Mouse (Mus musculus): Measurements from ENCODE around the gene Zc2hc1c. TPM values are rescaled to one million over a fixed set of nuclear protein-coding genes. Genes with fewer than 3 reads are reported as not detected.

The Zc2hc1c gene
- 2.2 and 2.4 TPM in 2 replicates for polyA plus RNA-seq (2015; fragmentation: Nextera tagmentation; extraction: Ambion mirVana)

DNA sequence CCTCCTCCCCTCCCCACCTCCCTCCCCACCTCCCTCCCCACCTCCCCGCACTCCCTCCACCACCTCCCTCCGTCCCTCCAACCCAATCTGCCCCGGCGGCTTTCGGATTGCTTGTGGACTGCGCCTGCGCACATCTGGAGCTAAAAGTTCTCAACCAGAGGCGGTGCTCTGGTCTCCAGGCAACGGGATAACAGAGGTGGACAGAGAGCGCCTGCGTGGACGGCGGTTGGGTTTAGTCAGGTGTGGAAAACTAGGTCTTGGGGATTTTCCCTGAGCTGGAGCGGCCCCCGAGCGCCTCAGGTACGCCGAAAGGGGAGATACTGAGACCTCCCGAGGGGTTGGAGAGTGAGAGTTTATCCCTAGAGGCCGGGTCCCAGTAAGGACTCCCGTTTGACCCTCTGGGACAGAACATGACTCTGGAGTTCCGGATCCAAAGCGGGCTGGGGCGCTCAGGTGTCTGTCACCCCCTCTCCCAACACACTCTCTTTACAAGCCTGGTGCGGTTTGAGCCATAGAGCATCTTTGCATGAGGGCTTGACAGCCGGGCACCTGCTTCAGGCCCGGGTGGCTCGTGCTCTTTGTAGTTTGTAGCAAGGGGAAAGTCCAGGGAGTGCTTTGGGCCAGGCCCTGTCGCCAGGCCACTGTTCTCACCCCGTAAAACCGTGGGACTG, at the start of gene Zc2hc1c:
TSS of gene Zc2hc1c (plus strand) at position 106 of the 671 bp plus-strand sequence.
- WGBS = 3% methylated on average over 30 of the region's 31 CpGs
- 0 out of 2 replicates have a peak within 1 kb of the TSS, but pooled peaks have one; percentile 28 for H3K27ac ChIP-seq (ENCODE audit: low read length)
- H3K4me2 ChIP-seq (ENCODE audit: low read length) = peak within 1 kb of the TSS; percentile 94

DNA sequence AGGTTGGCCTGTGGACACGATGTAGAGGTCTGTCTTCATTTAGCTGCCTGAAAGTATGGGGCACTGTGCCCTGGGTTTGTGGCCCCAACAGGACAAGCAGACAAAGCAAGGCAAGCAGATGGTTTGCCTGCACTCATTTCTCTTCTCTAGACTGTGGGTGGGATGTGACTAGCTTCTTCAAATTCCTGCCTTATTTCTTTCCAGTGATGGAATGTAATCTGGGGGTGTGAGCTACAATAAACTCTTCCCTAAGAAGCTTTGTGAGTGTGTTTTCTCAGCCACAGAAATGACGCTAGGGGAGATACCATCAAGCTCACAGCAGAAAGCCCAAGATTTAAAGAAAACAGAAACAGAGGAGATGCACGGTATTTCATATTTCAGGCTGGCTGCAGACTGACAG, 36.3 kb upstream of the Zc2hc1c start:
- WGBS = 90% methylated on average over 3 of the region's 3 CpGs
- H3K27ac ChIP-seq (ENCODE audit: low read length) = no peak overlapping the region
- ATAC-seq = no peak

More for the DNA sequence above, at the start of gene Zc2hc1c:
- Histone ChIP-seq H3K36me3 (ENCODE audit: control insufficient read depth, insufficient read depth, low read length) (no peaks in the 10 kb centered on the region), H3K9ac (ENCODE audit: low read depth, low read length) (peak within 1 kb of the TSS; percentile 69), H3K27me3 (ENCODE audit: control insufficient read depth, insufficient read depth, low read depth, low read length) (no peaks in the 10 kb centered on the region), H3K4me1 (ENCODE audit: control insufficient read depth, insufficient read depth, low read length) (0 out of 2 replicates have a peak, but pooled peaks cover 5% of the 10 kb centered on the region), H3K4me3 (ENCODE audit: low read depth, low read length) (peak within 1 kb of the TSS; percentile 54), H3K9me3 (replicated peaks; ENCODE audit: control insufficient read depth, low read length, poor library complexity, severe bottlenecking) (no peaks in the 10 kb centered on the region)
- peak; percentile 95 for ATAC-seq

DNA sequence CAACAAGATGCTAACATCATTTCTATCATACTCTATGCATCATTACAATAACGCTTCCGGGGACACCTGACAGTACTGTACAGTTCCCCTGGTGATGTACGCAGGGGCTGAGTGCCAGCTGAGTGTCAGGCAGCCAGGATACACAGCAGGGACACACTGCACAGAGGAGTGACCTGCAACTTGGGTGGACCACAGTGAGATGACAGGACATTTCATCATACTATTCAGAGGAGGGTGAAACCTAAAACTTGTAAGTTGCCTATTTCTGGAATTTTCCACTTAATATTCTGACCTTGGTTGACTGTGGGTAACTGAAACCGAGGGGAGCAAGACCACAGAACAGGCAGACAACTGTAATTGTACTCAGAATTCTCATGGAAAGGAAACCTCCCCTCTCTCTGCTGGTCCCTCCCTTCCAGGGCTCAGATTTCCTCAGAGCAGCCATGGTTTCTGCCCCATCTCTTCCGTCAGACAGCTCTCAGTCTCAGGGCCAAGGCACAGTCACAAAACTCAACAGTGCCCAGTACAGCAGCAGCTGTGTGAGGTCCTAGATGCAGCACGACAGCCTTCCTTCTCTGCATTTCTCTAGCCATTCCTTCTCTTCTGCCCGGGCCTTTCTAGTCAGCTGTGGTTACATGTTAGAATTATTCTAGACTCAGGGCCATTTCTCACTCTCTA, 32.2 kb upstream of the Zc2hc1c start:
- H3K4me3 ChIP-seq (ENCODE audit: low read depth, low read length) = no peak overlapping the region
- no peak overlapping the region for H3K9ac ChIP-seq (ENCODE audit: low read depth, low read length)
- H3K36me3 ChIP-seq (ENCODE audit: control insufficient read depth, insufficient read depth, low read length) = no peaks in the 10 kb centered on the region
- no peaks in the 10 kb centered on the region for H3K27me3 ChIP-seq (ENCODE audit: control insufficient read depth, insufficient read depth, low read depth, low read length)
- 80% methylated on average over 7 of the region's 7 CpGs for WGBS
- no peak overlapping the region for H3K27ac ChIP-seq (ENCODE audit: low read length)
- H3K4me1 ChIP-seq (ENCODE audit: control insufficient read depth, insufficient read depth, low read length) = no peaks in the 10 kb centered on the region
- no peak for ATAC-seq
- no peak overlapping the region for H3K4me2 ChIP-seq (ENCODE audit: low read length)
- H3K9me3 ChIP-seq (replicated peaks; ENCODE audit: control insufficient read depth, low read length, poor library complexity, severe bottlenecking) = no peaks in the 10 kb centered on the region

More for the DNA sequence above, 36.3 kb upstream of the Zc2hc1c start:
- Histone ChIP-seq H3K9me3 (replicated peaks; ENCODE audit: control insufficient read depth, low read length, poor library complexity, severe bottlenecking) (peaks cover 4% of the 10 kb centered on the region; the same call in 1 of the 2 replicates), H3K4me2 (ENCODE audit: low read length) (no peak overlapping the region), H3K9ac (ENCODE audit: low read depth, low read length) (no peak overlapping the region), H3K4me1 (ENCODE audit: control insufficient read depth, insufficient read depth, low read length) (no peaks in the 10 kb centered on the region), H3K4me3 (ENCODE audit: low read depth, low read length) (no peak overlapping the region), H3K36me3 (ENCODE audit: control insufficient read depth, insufficient read depth, low read length) (peaks cover 3% of the 10 kb centered on the region; the same call in 1 of the 2 replicates), H3K27me3 (ENCODE audit: control insufficient read depth, insufficient read depth, low read depth, low read length) (no peaks in the 10 kb centered on the region)

DNA sequence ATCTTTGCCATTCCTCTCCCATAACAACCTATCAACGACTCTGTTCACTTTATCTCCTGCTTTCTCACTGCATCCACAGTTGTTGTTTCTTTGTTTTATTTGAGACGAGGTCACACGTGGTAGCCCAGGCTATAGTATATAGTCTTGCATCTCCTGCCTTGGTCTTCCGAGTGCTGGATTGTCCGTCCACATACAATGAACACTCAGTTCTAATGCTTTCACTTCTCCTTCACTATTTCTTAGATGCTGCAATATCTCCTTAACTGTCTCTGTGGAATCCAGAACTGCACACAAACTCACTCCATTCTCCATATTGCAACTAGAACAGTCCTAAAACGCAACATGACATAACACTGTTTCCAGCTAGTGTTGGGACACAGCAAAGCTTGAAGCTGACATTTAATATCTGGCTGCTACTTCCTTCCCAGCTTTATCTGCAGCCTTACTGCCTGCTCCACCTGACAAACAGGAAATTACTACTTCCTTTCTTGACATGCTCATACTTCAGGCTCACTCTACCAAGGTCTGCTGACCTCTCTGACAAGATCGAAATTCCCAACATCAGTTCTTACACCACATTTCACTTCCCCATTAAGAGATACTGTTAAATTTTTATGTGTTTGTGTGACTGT, 31.3 kb upstream of the Zc2hc1c start:
- no peaks in the 10 kb centered on the region for H3K4me1 ChIP-seq (ENCODE audit: control insufficient read depth, insufficient read depth, low read length)
- H3K9ac ChIP-seq (ENCODE audit: low read depth, low read length) = no peak overlapping the region
- 87% methylated on average over 7 of the region's 7 CpGs for WGBS
- no peak overlapping the region for H3K4me3 ChIP-seq (ENCODE audit: low read depth, low read length)
- H3K9me3 ChIP-seq (replicated peaks; ENCODE audit: control insufficient read depth, low read length, poor library complexity, severe bottlenecking) = no peaks in the 10 kb centered on the region
- no peak for ATAC-seq
- no peak overlapping the region for H3K27ac ChIP-seq (ENCODE audit: low read length)
- H3K36me3 ChIP-seq (ENCODE audit: control insufficient read depth, insufficient read depth, low read length) = no peaks in the 10 kb centered on the region
- H3K27me3 ChIP-seq (ENCODE audit: control insufficient read depth, insufficient read depth, low read depth, low read length) = no peaks in the 10 kb centered on the region
- no peak overlapping the region for H3K4me2 ChIP-seq (ENCODE audit: low read length)

DNA sequence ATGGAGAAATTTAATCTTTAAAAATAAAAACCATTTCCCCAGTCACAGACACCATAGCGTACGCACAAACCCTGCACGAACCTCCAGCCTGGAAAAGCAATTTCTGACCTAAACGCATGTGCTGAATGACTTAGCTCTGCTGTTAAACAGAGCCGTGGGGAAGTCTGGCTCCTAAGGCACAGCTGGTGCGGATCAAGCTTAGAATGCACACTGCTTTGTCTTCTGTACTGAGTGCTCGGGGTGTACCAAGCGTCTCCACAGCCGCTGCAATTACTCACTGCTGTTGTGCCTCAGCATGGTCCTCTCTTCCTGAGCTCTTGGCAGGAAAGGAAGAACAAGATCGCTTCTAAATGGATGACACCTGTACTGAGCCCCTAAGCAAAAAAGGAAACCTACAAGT, 25.9 kb upstream of the Zc2hc1c start:
- no peak overlapping the region for H3K27ac ChIP-seq (ENCODE audit: low read length)
- no peaks in the 10 kb centered on the region for H3K36me3 ChIP-seq (ENCODE audit: control insufficient read depth, insufficient read depth, low read length)
- H3K9me3 ChIP-seq (replicated peaks; ENCODE audit: control insufficient read depth, low read length, poor library complexity, severe bottlenecking) = no peaks in the 10 kb centered on the region
- whole genome bisulfite sequencing = 52% methylated on average over 10 of the region's 10 CpGs
- H3K9ac ChIP-seq (ENCODE audit: low read depth, low read length) = no peak overlapping the region
- no peak for ATAC-seq
- no peak overlapping the region for H3K4me2 ChIP-seq (ENCODE audit: low read length)
- H3K4me3 ChIP-seq (ENCODE audit: low read depth, low read length) = no peak overlapping the region
- H3K27me3 ChIP-seq (ENCODE audit: control insufficient read depth, insufficient read depth, low read depth, low read length) = no peaks in the 10 kb centered on the region
- no peaks in the 10 kb centered on the region for H3K4me1 ChIP-seq (ENCODE audit: control insufficient read depth, insufficient read depth, low read length)

DNA sequence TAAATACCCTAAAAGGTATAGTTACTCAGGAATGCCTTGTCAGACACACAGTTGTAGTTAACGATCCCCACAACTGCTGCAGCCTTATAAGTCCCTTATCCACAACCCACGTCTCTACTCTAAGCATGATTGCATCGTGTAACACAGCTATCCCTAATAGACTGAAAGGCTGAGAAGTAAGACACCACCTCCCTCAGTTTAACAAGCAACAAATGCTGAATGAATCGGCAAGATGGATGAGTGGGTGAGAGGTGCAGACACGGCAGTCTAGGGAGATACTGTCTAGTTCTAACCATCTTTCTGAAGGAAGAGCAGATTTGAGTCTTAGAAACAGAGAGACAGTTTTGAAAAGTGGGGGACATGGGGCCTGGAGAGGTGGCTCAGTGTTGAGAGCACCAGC, 25.2 kb upstream of the Zc2hc1c start:
- Histone ChIP-seq H3K27me3 (ENCODE audit: control insufficient read depth, insufficient read depth, low read depth, low read length) (no peaks in the 10 kb centered on the region), H3K4me3 (ENCODE audit: low read depth, low read length) (no peak overlapping the region), H3K9ac (ENCODE audit: low read depth, low read length) (no peak overlapping the region), H3K4me1 (ENCODE audit: control insufficient read depth, insufficient read depth, low read length) (no peaks in the 10 kb centered on the region), H3K36me3 (ENCODE audit: control insufficient read depth, insufficient read depth, low read length) (no peaks in the 10 kb centered on the region), H3K27ac (ENCODE audit: low read length) (no peak overlapping the region), H3K9me3 (replicated peaks; ENCODE audit: control insufficient read depth, low read length, poor library complexity, severe bottlenecking) (no peaks in the 10 kb centered on the region), H3K4me2 (ENCODE audit: low read length) (no peak overlapping the region)
- ATAC-seq = no peak
- 84% methylated on average over 5 of the region's 5 CpGs for WGBS

DNA sequence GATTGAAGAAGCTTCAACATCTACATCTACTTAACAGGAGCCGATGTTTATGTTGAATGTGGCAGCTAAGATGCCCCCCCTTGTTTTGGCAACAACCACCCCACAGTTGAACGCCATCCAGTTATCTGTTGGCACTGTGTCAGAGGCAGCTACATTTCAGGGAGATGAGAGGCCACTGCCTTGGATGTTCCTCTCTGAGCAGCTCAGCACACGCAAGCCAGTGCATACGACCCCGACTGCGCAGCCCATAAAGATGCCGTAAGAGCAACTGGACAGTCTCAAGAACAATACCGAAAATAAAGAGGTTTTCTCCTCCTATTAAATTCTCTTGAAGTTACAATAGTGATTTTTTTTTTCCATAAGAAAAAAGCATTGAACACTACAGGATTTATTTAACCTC, 23.9 kb upstream of the Zc2hc1c start:
- 84% methylated on average over 8 of the region's 8 CpGs for WGBS
- H3K9me3 ChIP-seq (replicated peaks; ENCODE audit: control insufficient read depth, low read length, poor library complexity, severe bottlenecking) = no peaks in the 10 kb centered on the region
- no peaks in the 10 kb centered on the region for H3K36me3 ChIP-seq (ENCODE audit: control insufficient read depth, insufficient read depth, low read length)
- no peaks in the 10 kb centered on the region for H3K27me3 ChIP-seq (ENCODE audit: control insufficient read depth, insufficient read depth, low read depth, low read length)
- no peak for ATAC-seq
- H3K9ac ChIP-seq (ENCODE audit: low read depth, low read length) = no peak overlapping the region
- H3K27ac ChIP-seq (ENCODE audit: low read length) = no peak overlapping the region
- no peak overlapping the region for H3K4me2 ChIP-seq (ENCODE audit: low read length)
- no peak overlapping the region for H3K4me3 ChIP-seq (ENCODE audit: low read depth, low read length)
- no peaks in the 10 kb centered on the region for H3K4me1 ChIP-seq (ENCODE audit: control insufficient read depth, insufficient read depth, low read length)

DNA sequence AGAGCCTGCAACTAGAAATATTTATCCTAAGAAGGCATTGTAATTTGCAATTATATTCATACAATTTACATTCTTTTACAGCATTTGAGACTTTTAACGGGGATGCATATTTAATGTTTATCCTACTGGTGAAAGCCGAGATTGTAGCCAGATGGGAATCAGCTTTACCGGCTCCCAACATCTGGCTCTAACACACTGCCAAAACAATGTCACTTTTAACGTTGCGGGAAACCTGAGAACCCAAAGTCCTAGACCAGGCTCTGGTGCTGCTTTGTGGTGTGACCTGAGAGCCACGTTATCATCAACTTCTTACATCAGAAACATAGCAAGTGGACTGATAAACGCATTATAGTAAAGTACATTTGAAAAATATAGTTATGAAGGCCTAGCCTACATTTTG, 23.5 kb upstream of the Zc2hc1c start:
- no peak overlapping the region for H3K27ac ChIP-seq (ENCODE audit: low read length)
- ATAC-seq = no peak
- H3K9ac ChIP-seq (ENCODE audit: low read depth, low read length) = no peak overlapping the region
- no peaks in the 10 kb centered on the region for H3K9me3 ChIP-seq (replicated peaks; ENCODE audit: control insufficient read depth, low read length, poor library complexity, severe bottlenecking)
- H3K4me1 ChIP-seq (ENCODE audit: control insufficient read depth, insufficient read depth, low read length) = peaks cover 2% of the 10 kb centered on the region; the same call in 1 of the 2 replicates
- no peaks in the 10 kb centered on the region for H3K36me3 ChIP-seq (ENCODE audit: control insufficient read depth, insufficient read depth, low read length)
- no peak overlapping the region for H3K4me2 ChIP-seq (ENCODE audit: low read length)
- 75% methylated on average over 7 of the region's 7 CpGs for WGBS
- H3K27me3 ChIP-seq (ENCODE audit: control insufficient read depth, insufficient read depth, low read depth, low read length) = no peaks in the 10 kb centered on the region
- no peak overlapping the region for H3K4me3 ChIP-seq (ENCODE audit: low read depth, low read length)

DNA sequence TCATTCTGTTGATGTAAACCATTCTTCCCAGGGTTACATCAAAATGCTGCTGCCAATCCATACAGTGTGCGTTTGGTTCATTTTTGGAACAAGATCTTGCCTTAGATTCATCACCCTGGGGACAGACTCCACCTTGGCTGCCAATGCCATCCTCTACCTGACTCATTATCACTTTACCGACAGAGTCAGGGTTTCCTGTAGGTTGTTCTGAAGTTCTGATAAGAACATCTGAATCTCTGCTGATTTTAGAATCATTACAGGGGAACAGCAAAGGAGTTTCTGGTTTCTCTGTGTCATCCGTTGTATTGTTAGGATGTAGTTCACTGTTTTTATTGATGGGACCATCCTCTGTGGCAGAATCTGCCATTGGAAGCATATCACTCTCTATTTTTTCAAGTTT, 22.1 kb upstream of the Zc2hc1c start:
- Histone ChIP-seq H3K9ac (ENCODE audit: low read depth, low read length) (no peak overlapping the region), H3K4me2 (ENCODE audit: low read length) (no peak overlapping the region), H3K9me3 (replicated peaks; ENCODE audit: control insufficient read depth, low read length, poor library complexity, severe bottlenecking) (no peaks in the 10 kb centered on the region), H3K36me3 (ENCODE audit: control insufficient read depth, insufficient read depth, low read length) (no peaks in the 10 kb centered on the region), H3K4me1 (ENCODE audit: control insufficient read depth, insufficient read depth, low read length) (peaks cover 4% of the 10 kb centered on the region; the same call in 1 of the 2 replicates), H3K27me3 (ENCODE audit: control insufficient read depth, insufficient read depth, low read depth, low read length) (no peaks in the 10 kb centered on the region), H3K4me3 (ENCODE audit: low read depth, low read length) (no peak overlapping the region), H3K27ac (ENCODE audit: low read length) (no peak overlapping the region)
- ATAC-seq = no peak
- 96% methylated on average over 3 of the region's 3 CpGs for WGBS
